Mouse (Mus musculus): Measurements from ENCODE around the gene Tmem245. TPM values are rescaled to one million over a fixed set of nuclear protein-coding genes. Genes with fewer than 3 reads are reported as not detected.
A peak's percentile ranks its signal among the peaks of the same experiment; 100 is the strongest.

Tmem245 gene
- total and polyA plus RNA-seq, 2 experiments: 5.3 to 16.3 TPM

DNA sequence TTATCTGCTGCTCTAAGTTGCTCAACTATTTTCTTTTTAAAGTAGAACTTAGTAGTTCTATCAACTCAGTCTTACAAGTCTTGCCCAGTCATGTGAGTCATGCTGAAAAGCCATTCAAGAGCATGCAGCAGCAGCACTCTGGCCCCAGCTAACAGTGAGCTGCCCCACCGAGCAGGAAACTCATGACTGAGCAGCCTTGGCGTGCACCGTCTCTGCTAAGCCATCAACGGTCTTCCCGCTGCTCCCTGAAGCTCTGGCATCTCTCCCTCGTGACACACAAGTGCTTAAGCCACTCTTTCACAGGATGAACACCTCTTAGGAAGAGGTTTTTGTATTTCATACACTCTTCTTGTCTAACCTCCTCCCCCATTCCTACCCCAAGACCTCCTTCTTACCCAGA lies 10.1 kb downstream of the Tmem245 start:
- peaks cover 29% of the 10 kb centered on the region; the same call in 1 of the 2 replicates for H3K79me2 ChIP-seq (ENCODE audit: control insufficient read depth, insufficient read depth, low read length)
- no peak for TF ChIP-seq CTCF (IDR thresholded peaks at IDR 0.05; ENCODE audit: low read depth, low read length)
- H3K4me1 ChIP-seq (ENCODE audit: control insufficient read depth, insufficient read depth, low read length): peaks cover 35% of the 10 kb centered on the region
- H3K27me3 ChIP-seq (ENCODE audit: control insufficient read depth, insufficient read depth, low read length): no peaks in the 10 kb centered on the region
- no peak overlapping the region for H3K4me3 ChIP-seq (ENCODE audit: insufficient read depth, low read depth, low read length)
- peaks cover 3% of the 10 kb centered on the region; the same call in 1 of the 2 replicates for H3K36me3 ChIP-seq (ENCODE audit: control insufficient read depth, insufficient read depth, low read length)
- 49% methylated on average over 6 of the region's 6 CpGs for WGBS
- no peak overlapping the region for H3K27ac ChIP-seq (replicated peaks; ENCODE audit: insufficient read depth, low read depth, low read length)
- H3K9ac ChIP-seq (ENCODE audit: low read depth, low read length): no peak overlapping the region
- no peak for DNase-seq (ENCODE audit: extremely low read depth, low read depth, low spot score)

- no peak for DNase-seq (ENCODE audit: extremely low read depth, low read depth, low spot score)
- Histone ChIP-seq H3K36me3 (ENCODE audit: control insufficient read depth, insufficient read depth, low read length) (peaks cover 3% of the 10 kb centered on the region; the same call in 1 of the 2 replicates), H3K27me3 (ENCODE audit: control insufficient read depth, insufficient read depth, low read length) (no peaks in the 10 kb centered on the region), H3K27ac (replicated peaks; ENCODE audit: insufficient read depth, low read depth, low read length) (no peak overlapping the region), H3K4me3 (ENCODE audit: insufficient read depth, low read depth, low read length) (no peak overlapping the region), H3K9ac (ENCODE audit: low read depth, low read length) (no peak overlapping the region), H3K4me1 (ENCODE audit: control insufficient read depth, insufficient read depth, low read length) (peaks cover 31% of the 10 kb centered on the region), H3K79me2 (ENCODE audit: control insufficient read depth, insufficient read depth, low read length) (peaks cover 25% of the 10 kb centered on the region; the same call in 1 of the 2 replicates)
- whole genome bisulfite sequencing: 86% methylated on average over 1 of the region's 1 CpGs
- no peak for TF ChIP-seq CTCF (IDR thresholded peaks at IDR 0.05; ENCODE audit: low read depth, low read length)
- no peak for TF ChIP-seq POLR2A (IDR thresholded peaks at IDR 0.05; ENCODE audit: extremely low read depth, insufficient read depth, low read length)
Observed at GRCm38 (mm10) chr4:56935327-56935726, 11.9 kb downstream of the Tmem245 start.

DNA sequence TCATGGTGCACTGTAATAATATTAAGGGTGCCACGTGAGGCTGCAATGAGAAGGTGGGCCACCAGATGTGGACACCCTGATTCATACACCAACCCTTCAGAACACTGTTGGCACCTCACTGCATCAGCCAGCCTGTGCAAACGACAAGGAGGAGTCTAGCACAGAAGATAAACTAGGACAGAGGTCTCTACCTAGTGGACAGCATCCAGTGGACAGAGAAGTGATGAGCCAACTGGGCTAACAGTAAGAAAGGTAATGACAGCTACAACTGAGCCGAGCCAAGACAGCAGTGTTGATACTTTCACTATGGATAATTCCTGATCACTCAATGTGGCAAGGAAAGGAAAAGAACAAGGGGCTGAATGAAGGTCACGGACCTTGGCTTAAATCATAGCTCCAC lies 14.1 kb downstream of the Tmem245 start:
- no peak for TF ChIP-seq CTCF (IDR thresholded peaks at IDR 0.05; ENCODE audit: low read depth, low read length)
- no peak for TF ChIP-seq POLR2A (IDR thresholded peaks at IDR 0.05; ENCODE audit: extremely low read depth, insufficient read depth, low read length)
- peaks cover 28% of the 10 kb centered on the region for H3K4me1 ChIP-seq (ENCODE audit: control insufficient read depth, insufficient read depth, low read length)
- peaks cover 3% of the 10 kb centered on the region; the same call in 1 of the 2 replicates for H3K36me3 ChIP-seq (ENCODE audit: control insufficient read depth, insufficient read depth, low read length)
- H3K27ac ChIP-seq (replicated peaks; ENCODE audit: insufficient read depth, low read depth, low read length): peak overlapping the region; percentile 25; the same call in 1 of the 2 replicates
- no peak overlapping the region for H3K4me3 ChIP-seq (ENCODE audit: insufficient read depth, low read depth, low read length)
- no peak overlapping the region for H3K9ac ChIP-seq (ENCODE audit: low read depth, low read length)
- no peaks in the 10 kb centered on the region for H3K27me3 ChIP-seq (ENCODE audit: control insufficient read depth, insufficient read depth, low read length)
- WGBS: 38% methylated on average over 4 of the region's 4 CpGs
- peaks cover 15% of the 10 kb centered on the region; the same call in 1 of the 2 replicates for H3K79me2 ChIP-seq (ENCODE audit: control insufficient read depth, insufficient read depth, low read length)
- peak; percentile 91 for DNase-seq (ENCODE audit: extremely low read depth, low read depth, low spot score)

DNA sequence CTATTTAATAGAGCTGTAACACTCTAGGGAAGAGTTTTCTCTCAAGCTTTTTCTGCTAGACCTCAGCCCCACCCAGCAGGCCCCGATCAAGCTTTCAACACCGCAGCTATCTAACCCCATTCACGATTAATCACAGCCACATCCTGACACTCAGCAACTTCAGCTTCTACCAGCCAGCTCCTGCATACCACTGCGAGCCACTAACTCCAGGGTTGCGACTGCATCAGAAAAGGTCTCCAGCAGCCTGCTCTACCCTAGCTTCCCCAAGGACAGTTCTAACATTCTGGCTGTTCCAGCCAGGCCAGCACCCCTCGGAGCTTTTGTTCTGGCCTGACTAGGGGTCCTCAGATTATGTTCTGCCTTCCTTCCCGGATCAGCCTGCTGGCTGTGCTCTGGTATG lies 15.1 kb downstream of the Tmem245 start:
- DNase-seq (ENCODE audit: extremely low read depth, low read depth, low spot score): no peak
- Histone ChIP-seq H3K27ac (replicated peaks; ENCODE audit: insufficient read depth, low read depth, low read length) (no peak overlapping the region), H3K4me3 (ENCODE audit: insufficient read depth, low read depth, low read length) (no peak overlapping the region), H3K4me1 (ENCODE audit: control insufficient read depth, insufficient read depth, low read length) (peaks cover 24% of the 10 kb centered on the region), H3K36me3 (ENCODE audit: control insufficient read depth, insufficient read depth, low read length) (peaks cover 3% of the 10 kb centered on the region; the same call in 1 of the 2 replicates), H3K27me3 (ENCODE audit: control insufficient read depth, insufficient read depth, low read length) (no peaks in the 10 kb centered on the region), H3K9ac (ENCODE audit: low read depth, low read length) (no peak overlapping the region), H3K79me2 (ENCODE audit: control insufficient read depth, insufficient read depth, low read length) (peaks cover 11% of the 10 kb centered on the region; the same call in 1 of the 2 replicates)
- TF ChIP-seq CTCF (IDR thresholded peaks at IDR 0.05; ENCODE audit: low read depth, low read length) (no peak), POLR2A (IDR thresholded peaks at IDR 0.05; ENCODE audit: extremely low read depth, insufficient read depth, low read length) (no peak)
- WGBS: 79% methylated on average over 7 of the region's 7 CpGs

DNA sequence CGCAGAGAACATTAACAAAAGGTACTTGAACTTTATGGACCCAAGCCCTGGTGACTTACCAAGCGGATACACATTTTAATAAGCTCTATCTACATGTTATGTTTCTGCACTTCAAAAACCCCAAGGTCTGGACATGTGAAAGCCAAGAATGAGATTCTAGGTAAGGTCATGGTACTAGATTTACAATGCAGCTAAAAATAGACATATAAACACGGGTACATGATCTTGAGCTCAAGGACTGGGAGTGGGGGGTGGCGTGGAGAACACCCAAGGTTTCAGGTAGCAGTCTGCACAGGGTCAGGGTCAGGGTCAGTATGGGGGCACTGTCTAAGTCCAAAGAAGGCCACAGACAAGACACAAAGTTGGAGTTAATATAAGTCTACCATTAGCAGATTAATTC lies 16.9 kb downstream of the Tmem245 start:
- TF ChIP-seq POLR2A (IDR thresholded peaks at IDR 0.05; ENCODE audit: extremely low read depth, insufficient read depth, low read length) (no peak), CTCF (IDR thresholded peaks at IDR 0.05; ENCODE audit: low read depth, low read length) (no peak)
- peaks cover 8% of the 10 kb centered on the region; the same call in 1 of the 2 replicates for H3K79me2 ChIP-seq (ENCODE audit: control insufficient read depth, insufficient read depth, low read length)
- no peaks in the 10 kb centered on the region for H3K27me3 ChIP-seq (ENCODE audit: control insufficient read depth, insufficient read depth, low read length)
- H3K9ac ChIP-seq (ENCODE audit: low read depth, low read length): no peak overlapping the region
- peaks cover 15% of the 10 kb centered on the region for H3K4me1 ChIP-seq (ENCODE audit: control insufficient read depth, insufficient read depth, low read length)
- no peak overlapping the region for H3K4me3 ChIP-seq (ENCODE audit: insufficient read depth, low read depth, low read length)
- peaks cover 9% of the 10 kb centered on the region for H3K36me3 ChIP-seq (ENCODE audit: control insufficient read depth, insufficient read depth, low read length)
- no peak overlapping the region for H3K27ac ChIP-seq (replicated peaks; ENCODE audit: insufficient read depth, low read depth, low read length)
- WGBS: 61% methylated on average over 4 of the region's 4 CpGs
- DNase-seq (ENCODE audit: extremely low read depth, low read depth, low spot score): peak; percentile 29

GRCm38 (mm10) chr4:56926971-56927370 lies 20.3 kb downstream of the Tmem245 start:
- Histone ChIP-seq H3K9ac (ENCODE audit: low read depth, low read length) (no peak overlapping the region), H3K27me3 (ENCODE audit: control insufficient read depth, insufficient read depth, low read length) (no peaks in the 10 kb centered on the region), H3K4me3 (ENCODE audit: insufficient read depth, low read depth, low read length) (no peak overlapping the region), H3K4me1 (ENCODE audit: control insufficient read depth, insufficient read depth, low read length) (peaks cover 2% of the 10 kb centered on the region; the same call in 1 of the 2 replicates), H3K27ac (replicated peaks; ENCODE audit: insufficient read depth, low read depth, low read length) (no peak overlapping the region), H3K79me2 (ENCODE audit: control insufficient read depth, insufficient read depth, low read length) (peaks cover 5% of the 10 kb centered on the region; the same call in 1 of the 2 replicates), H3K36me3 (ENCODE audit: control insufficient read depth, insufficient read depth, low read length) (peaks cover 36% of the 10 kb centered on the region)
- peak; percentile 52 for DNase-seq (ENCODE audit: extremely low read depth, low read depth, low spot score)
- TF ChIP-seq POLR2A (IDR thresholded peaks at IDR 0.05; ENCODE audit: extremely low read depth, insufficient read depth, low read length): no peak
- no peak for TF ChIP-seq CTCF (IDR thresholded peaks at IDR 0.05; ENCODE audit: low read depth, low read length)
- 70% methylated on average over 4 of the region's 4 CpGs for WGBS

Data from liver, adult 2 months (tissue).